Mouse (Mus musculus) midbrain, embryonic 16.5 days (tissue): ENCODE results near the gene Gm49416. TPM values are rescaled to one million over a fixed set of nuclear protein-coding genes. Genes with fewer than 3 reads are reported as not detected.

Experiments used
- ATAC-seq: fragments of 200-750 bp; cut with Nextera tagmentation; 2 replicates; pipeline ENCODE4 v1.8.0; 2017; ENCODE audit warnings: moderate TSS enrichment
- H3K27ac ChIP-seq: fragments of 300-500 bp; sonication (generic); 2 replicates; pipeline ENCODE4 v1.5.1; 2014; ENCODE audit warnings: mild to moderate bottlenecking, low read length, mixed read lengths
- H3K27me3 ChIP-seq: fragments of 300-500 bp; sonication (generic); 2 replicates; pipeline ENCODE4 v1.6.1; 2014; ENCODE audit warnings: low read depth, low read length, mixed read lengths; ENCODE audit not compliant: control insufficient read depth, insufficient read depth
- H3K36me3 ChIP-seq: fragments of 300-500 bp; sonication (generic); 2 replicates; pipeline ENCODE4 v1.6.1; 2014; ENCODE audit warnings: mild to moderate bottlenecking, low read length, moderate library complexity, mixed read lengths; ENCODE audit not compliant: control insufficient read depth, insufficient read depth
- H3K4me1 ChIP-seq: fragments of 300-500 bp; sonication (generic); 2 replicates; pipeline ENCODE4 v1.6.1; 2014; ENCODE audit warnings: mild to moderate bottlenecking, low read length, mixed read lengths; ENCODE audit not compliant: control insufficient read depth, insufficient read depth
- H3K4me2 ChIP-seq: fragments of 300-500 bp; sonication (generic); 2 replicates; pipeline ENCODE4 v1.6.1; 2014; ENCODE audit warnings: mild to moderate bottlenecking, low read length, mixed read lengths
- H3K4me3 ChIP-seq: fragments of 300-500 bp; sonication (generic); 2 replicates; pipeline ENCODE4 v1.5.1; 2014; ENCODE audit warnings: low read depth, mild to moderate bottlenecking, low read length, moderate library complexity, mixed read lengths
- H3K9ac ChIP-seq: fragments of 300-500 bp; sonication (generic); 2 replicates; pipeline ENCODE4 v1.6.1; 2014; ENCODE audit warnings: low read depth, low read length, mixed read lengths
- H3K9me3 ChIP-seq: fragments of 300-500 bp; sonication (generic); replicated peaks from 2 replicates; pipeline ENCODE4 v1.6.1; 2014; ENCODE audit warnings: mild to moderate bottlenecking, low read length, mixed read lengths; ENCODE audit not compliant: control insufficient read depth, poor library complexity, severe bottlenecking
- WGBS: fragments of 180-500 bp; shearing (Covaris S2); extraction: QIAGEN DNeasy Blood & Tissue Kit; methylation state at CpG from one replicate; pipeline ENCODE4 v1.1.7; 2014; 5-methylcytosine and 5-hydroxymethylcytosine counted together
- polyA plus RNA-seq: library from polyadenylated mRNA; unstranded; fragments of >200 nt; fragmentation: Nextera tagmentation; extraction: Ambion mirVana; gene quantifications from 2 replicates; pipeline ENCODE4 v1.2.1, GENCODE M21; 2015

Gm49416 gene
- polyA plus RNA-seq = 0.43 TPM in 1 of 2 replicates, not detected in the other

- Histone ChIP-seq H3K36me3 (no peaks in the 10 kb centered on the region), H3K9ac (peak within 1 kb of the TSS; percentile 70), H3K4me2 (peak within 1 kb of the TSS; percentile 90), H3K27ac (peak within 1 kb of the TSS; percentile 88), H3K4me3 (peak within 1 kb of the TSS; percentile 71), H3K27me3 (no peaks in the 10 kb centered on the region), H3K9me3 (no peaks in the 10 kb centered on the region), H3K4me1 (peaks cover 24% of the 10 kb centered on the region)
- WGBS = under 1% methylated on average over 58 of the region's 58 CpGs
- ATAC-seq = peak; percentile 95
Observed at GRCm38 (mm10) chr19:8888511-8889385, at the start of gene Gm49416, which contains the start of gene 1810009A15Rik. Gene Gm49416 (plus strand): TSS chr19:8888926. Gene 1810009A15Rik (plus strand): TSS chr19:8888853.

- peak within 1 kb of the TSS; percentile 92 for H3K9ac ChIP-seq
- H3K4me3 ChIP-seq = peak within 1 kb of the TSS; percentile 67
- H3K9me3 ChIP-seq = no peaks in the 10 kb centered on the region
- WGBS = 24% methylated on average over 11 of the region's 11 CpGs
- H3K4me1 ChIP-seq = peaks cover 11% of the 10 kb centered on the region
- peak within 1 kb of the TSS; percentile 95 for H3K27ac ChIP-seq
- peak within 1 kb of the TSS; percentile 87 for H3K4me2 ChIP-seq
- no peaks in the 10 kb centered on the region for H3K27me3 ChIP-seq
- ATAC-seq = peak; percentile 93
- peaks cover 11% of the 10 kb centered on the region for H3K36me3 ChIP-seq
Observed at GRCm38 (mm10) chr19:8839103-8839907, 49.4 kb upstream of the Gm49416 start, which contains the start of gene Gng3. Gene Gng3 (minus strand): TSS chr19:8839194.

- Histone ChIP-seq H3K27ac (peak overlapping the region; percentile 95), H3K4me1 (peaks cover 11% of the 10 kb centered on the region)
- peak; percentile 36 for ATAC-seq
Observed at GRCm38 (mm10) chr19:8839908-8840791, 48.6 kb upstream of the Gm49416 start.

GRCm38 (mm10) chr19:8841012-8841411 is 47.7 kb upstream of the Gm49416 start:
- peaks cover 7% of the 10 kb centered on the region for H3K36me3 ChIP-seq
- peak overlapping the region; percentile 92 for H3K9ac ChIP-seq
- peaks cover 11% of the 10 kb centered on the region for H3K4me1 ChIP-seq
- H3K4me3 ChIP-seq = peak overlapping the region; percentile 67
- peak overlapping the region; percentile 87 for H3K4me2 ChIP-seq
- ATAC-seq = no peak
- H3K9me3 ChIP-seq = no peaks in the 10 kb centered on the region
- H3K27ac ChIP-seq = peak overlapping the region; percentile 95
- 91% methylated on average over 7 of the region's 7 CpGs for WGBS
- no peaks in the 10 kb centered on the region for H3K27me3 ChIP-seq

More at GRCm38 (mm10) chr19:8839908-8840791, 48.6 kb upstream of the Gm49416 start:
- Histone ChIP-seq H3K9me3 (no peaks in the 10 kb centered on the region), H3K27me3 (no peaks in the 10 kb centered on the region), H3K4me2 (peak overlapping the region; percentile 87), H3K4me3 (peak overlapping the region; percentile 67), H3K9ac (peak overlapping the region; percentile 92), H3K36me3 (peaks cover 5% of the 10 kb centered on the region)
- WGBS = 10% methylated on average over 29 of the region's 29 CpGs

- no peak for ATAC-seq
- WGBS = 87% methylated on average over 6 of the region's 6 CpGs
- H3K9ac ChIP-seq = no peak overlapping the region
- peaks cover 19% of the 10 kb centered on the region for H3K36me3 ChIP-seq
- no peaks in the 10 kb centered on the region for H3K27me3 ChIP-seq
- no peak overlapping the region for H3K4me3 ChIP-seq
- H3K4me2 ChIP-seq = no peak overlapping the region
- no peaks in the 10 kb centered on the region for H3K9me3 ChIP-seq
- no peak overlapping the region for H3K27ac ChIP-seq
- peaks cover 11% of the 10 kb centered on the region for H3K4me1 ChIP-seq
Observed at GRCm38 (mm10) chr19:8842961-8843360, 45.8 kb upstream of the Gm49416 start.

- Histone ChIP-seq H3K4me1 (peaks cover 11% of the 10 kb centered on the region), H3K27me3 (no peaks in the 10 kb centered on the region), H3K27ac (no peak overlapping the region), H3K36me3 (peaks cover 28% of the 10 kb centered on the region), H3K9ac (peak overlapping the region; percentile 39; the same call in 1 of the 2 replicates), H3K4me3 (no peak overlapping the region), H3K9me3 (no peaks in the 10 kb centered on the region), H3K4me2 (no peak overlapping the region)
- 53% methylated on average over 5 of the region's 5 CpGs for WGBS
- ATAC-seq = no peak
Observed at GRCm38 (mm10) chr19:8844371-8845129, 44.2 kb upstream of the Gm49416 start.

GRCm38 (mm10) chr19:8848356-8848755 is 40.4 kb upstream of the Gm49416 start:
- 0 out of 2 replicates have a peak, but pooled peaks cover 2% of the 10 kb centered on the region for H3K4me1 ChIP-seq
- no peak overlapping the region for H3K4me3 ChIP-seq
- no peak overlapping the region for H3K27ac ChIP-seq
- no peaks in the 10 kb centered on the region for H3K9me3 ChIP-seq
- no peak overlapping the region for H3K4me2 ChIP-seq
- H3K27me3 ChIP-seq = no peaks in the 10 kb centered on the region
- peaks cover 25% of the 10 kb centered on the region for H3K36me3 ChIP-seq
- H3K9ac ChIP-seq = no peak overlapping the region
- WGBS = 80% methylated on average over 5 of the region's 5 CpGs
- no peak for ATAC-seq
